Mouse (Mus musculus): ENCODE results near the gene Gbe1. TPM values are rescaled to one million over a fixed set of nuclear protein-coding genes. Genes with fewer than 3 reads are reported as not detected.

Gene Gbe1
- total RNA-seq, 2 experiments from 2014 or later: 43.8 to 49.7 TPM

DNA sequence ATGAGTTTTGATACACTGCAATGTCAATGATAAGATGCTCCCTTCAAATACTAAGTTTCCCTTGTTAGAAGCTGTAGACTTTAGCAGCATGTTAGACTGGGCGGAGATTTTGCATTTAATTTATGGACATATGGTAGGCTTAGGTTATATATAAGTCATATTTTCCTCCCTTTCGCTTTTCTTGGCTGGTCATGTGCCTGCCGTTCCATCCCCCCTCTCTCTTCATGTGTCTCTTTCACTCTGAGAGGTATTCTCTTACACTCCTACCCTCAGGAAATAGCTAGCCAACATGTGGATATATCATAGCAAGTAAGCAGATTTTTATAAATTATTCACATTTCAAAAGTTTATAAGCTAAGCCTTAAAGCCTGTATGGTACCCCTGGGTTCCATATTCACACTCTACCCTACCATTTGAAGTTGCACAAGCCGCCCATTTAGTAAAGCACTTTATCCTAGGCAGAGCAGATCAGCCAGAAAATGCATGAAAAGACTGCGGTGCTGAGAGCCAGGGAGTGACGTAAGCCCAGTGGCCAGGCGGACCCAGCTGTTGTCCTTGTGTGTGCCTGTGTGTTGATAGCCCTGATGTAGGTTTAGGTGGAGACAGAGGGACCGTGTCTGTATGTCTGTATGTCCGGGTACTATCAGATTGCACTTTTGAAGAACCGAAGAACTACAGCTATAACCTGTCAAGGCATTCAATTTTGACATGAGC, 248.0 kb downstream of the Gbe1 start:
- intact Hi-C loops (cut with DNase I): loop anchor here (10.0 kb wide), 1 partner anchor 237 kb away; no protein-coding TSS in a partner anchor
- peak; percentile 36 for DNase-seq (ENCODE audit: low spot score)

DNA sequence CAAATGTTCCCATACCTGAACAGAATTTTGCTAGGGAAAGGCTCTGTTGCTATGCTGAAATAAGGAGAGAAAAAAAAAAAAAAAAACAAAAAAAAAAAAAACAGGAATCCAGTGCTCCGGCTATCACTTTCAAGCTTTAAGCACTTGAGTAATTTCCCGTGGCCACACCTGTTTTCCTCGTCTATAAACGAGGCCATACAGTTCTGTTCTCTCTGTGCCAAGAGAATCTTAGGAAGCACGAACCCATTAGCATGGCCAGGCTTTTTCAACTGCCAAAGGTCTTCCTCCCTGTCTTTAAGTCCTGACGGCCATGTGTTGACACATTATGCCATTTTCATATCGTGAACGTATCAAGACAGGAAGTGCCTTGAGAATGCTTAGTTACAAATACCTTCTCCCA, 248.8 kb downstream of the Gbe1 start:
- intact Hi-C loops (cut with DNase I): loop anchor here (10.0 kb wide), 1 partner anchor 238 kb away; no protein-coding TSS in a partner anchor
- no peak for DNase-seq (ENCODE audit: low spot score)

DNA sequence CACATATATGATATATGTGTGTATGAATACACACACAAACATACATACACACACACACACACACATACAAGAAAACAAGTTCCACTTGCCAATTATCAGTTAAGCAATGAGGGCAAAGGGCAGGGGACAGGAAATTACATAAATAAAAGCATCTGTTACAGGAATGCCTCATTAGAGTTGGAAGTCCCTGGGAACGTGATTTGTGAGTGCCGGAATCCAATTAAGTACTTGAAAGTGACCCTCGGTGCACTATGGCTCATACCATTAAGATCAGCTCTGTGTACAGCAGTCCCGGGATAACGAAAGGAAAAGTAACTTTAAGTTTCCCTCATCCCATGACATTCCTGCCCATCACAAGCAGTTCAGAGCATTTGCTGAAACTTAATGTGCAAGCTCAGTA, 249.7 kb downstream of the Gbe1 start:
- intact Hi-C loops (cut with DNase I): loop anchor here (10.0 kb wide), 1 partner anchor 239 kb away; no protein-coding TSS in a partner anchor
- DNase-seq (ENCODE audit: low spot score): no peak

DNA sequence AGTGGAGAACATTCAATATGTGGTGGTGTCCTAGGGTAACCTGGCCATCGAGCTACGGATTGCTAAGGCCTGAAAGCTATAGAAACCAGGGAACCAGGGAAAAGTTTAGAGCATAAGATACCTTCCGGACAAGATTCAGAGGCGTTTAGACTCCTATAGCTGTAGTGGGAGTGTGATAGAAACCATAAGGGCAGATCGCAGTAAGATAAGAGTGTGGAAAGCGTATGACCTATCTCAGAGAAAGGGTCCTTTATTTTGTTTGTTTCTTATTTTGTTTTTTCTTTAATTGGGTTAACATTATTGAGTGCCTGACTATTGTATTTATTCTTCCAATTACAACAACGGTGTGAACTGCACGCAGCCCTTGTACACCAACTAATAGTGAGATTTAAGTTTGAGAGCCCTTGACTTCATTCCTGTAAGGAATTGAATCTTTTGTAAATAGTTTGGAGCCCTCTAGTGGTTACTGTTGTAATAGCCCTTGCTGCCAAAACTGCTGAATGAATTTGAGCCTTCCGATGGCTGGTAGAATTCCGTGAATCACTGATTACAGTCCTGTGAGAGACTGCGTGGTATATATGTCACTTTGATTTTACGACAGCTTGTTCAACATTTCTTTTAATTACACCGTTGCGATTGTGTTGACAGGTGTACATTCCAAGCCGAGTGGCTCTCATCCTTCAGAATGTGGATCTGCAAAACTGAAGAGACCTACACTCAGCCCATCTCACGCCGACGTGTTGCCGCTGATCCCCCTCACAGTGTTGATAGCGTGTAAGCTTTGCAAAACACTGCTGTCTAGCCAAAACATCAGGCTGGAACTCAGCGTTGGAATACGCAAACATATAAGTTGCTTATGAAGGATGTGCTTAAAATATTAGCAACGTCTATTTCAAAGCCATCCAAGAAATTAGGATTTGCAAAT, 254.9 kb downstream of the Gbe1 start:
- intact Hi-C loops (cut with DNase I): loop anchor here (10.0 kb wide), 1 partner anchor 244 kb away; no protein-coding TSS in a partner anchor

DNA sequence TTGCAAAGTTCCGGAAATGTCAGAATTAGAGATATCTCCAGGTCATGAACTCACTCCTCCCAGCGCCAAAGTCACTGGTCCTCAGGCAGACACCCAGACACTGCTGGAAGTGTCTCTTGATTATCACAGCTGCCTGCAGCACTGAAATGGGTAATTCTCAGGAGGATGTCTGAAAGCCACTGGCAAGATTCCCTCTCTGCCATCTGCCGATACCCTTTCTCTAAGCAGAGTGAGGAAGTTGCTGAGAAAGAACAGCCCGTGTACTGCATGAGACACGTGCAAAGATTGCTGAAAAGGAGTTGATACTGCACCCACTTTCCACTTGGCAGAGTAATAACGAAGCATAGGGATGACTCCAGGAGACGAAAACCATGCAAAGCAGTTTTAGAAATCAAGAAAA, 272.2 kb downstream of the Gbe1 start:
- intact Hi-C loops (cut with DNase I): no loop called here
- DNase-seq (ENCODE audit: low spot score): no peak

More for the DNA sequence above, 254.9 kb downstream of the Gbe1 start:
- no peak for DNase-seq (ENCODE audit: low spot score)

DNA sequence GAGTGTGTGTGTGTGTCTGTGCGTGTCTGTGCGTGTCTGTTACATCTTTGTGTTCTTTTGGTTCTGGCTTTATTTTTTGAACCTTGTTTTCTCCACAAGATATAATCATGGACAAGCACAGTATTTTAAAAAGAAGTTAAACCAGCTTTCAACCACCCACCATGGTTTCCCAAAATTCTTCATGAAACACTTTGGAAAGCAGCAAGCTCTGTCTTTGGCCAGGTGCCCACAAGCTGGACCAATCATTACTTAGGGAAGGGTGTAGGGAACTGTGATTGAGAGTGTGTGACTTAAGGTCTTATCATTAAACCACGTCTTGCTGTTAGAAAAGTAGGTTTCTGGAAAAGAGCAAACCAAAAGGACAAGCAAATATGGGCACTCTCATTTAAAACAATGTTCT, 288.6 kb downstream of the Gbe1 start:
- DNase-seq (ENCODE audit: low spot score): no peak
- intact Hi-C loops (cut with DNase I): no loop called here

DNA sequence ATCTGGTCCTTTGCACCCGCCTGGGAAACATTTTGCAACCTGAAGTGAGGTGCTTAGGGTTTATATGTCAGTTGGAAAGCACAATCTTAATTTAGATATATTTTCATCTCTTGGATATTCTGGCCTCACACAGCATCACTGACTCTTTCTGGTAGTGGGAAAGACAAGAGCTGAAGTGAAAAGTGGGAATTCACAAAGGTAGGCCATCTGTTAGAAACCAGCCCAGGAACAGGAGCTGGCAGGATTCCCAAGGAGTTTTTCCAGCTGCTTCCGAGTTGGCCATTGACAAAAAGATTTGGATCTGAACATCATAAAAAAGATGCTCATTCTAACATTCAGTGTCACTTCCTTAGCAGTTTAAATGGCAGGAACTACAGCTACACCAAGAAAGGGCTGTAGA, 294.6 kb downstream of the Gbe1 start:
- intact Hi-C loops (cut with DNase I): no loop called here
- DNase-seq (ENCODE audit: low spot score): no peak

DNA sequence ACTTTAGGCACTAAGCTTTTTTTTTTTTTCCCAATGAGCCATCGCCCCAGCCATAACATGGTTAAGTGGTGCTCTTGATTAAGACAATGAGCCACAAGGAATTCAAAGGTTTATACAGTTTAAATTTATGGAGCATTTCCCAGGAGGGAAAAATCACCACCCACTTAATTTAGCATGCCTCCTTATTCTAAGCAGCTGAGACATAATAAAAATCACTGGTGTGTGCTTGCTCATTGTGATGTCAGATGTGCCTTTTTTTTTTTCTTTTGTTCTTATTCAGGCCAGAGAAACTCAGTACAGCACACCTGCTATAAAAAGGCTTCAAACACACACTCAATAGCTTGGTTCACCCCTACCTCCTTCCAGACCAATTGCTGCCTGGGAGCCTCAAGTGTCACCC, 303.9 kb downstream of the Gbe1 start:
- intact Hi-C loops (cut with DNase I): no loop called here
- DNase-seq (ENCODE audit: low spot score): no peak

DNA sequence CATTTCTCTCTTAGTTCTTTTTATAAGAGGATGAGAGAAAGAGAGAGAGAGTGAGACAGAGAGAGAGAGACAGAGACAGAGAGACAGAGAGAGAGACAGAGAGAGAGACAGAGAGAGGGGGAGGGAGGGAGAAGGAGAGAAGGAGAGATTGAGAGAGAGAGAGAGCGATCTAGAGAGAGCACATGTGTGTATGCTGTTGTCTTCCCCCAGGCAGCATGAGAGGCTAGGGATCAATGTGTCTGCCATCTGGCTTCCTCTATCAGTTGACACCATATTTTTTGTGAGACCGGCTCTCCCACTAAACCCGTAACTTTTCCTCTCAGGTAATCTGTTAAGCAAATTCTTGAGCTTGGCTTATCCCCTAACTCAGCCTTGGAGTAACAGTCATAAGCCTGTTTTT, 304.4 kb downstream of the Gbe1 start:
- DNase-seq (ENCODE audit: low spot score): no peak
- intact Hi-C loops (cut with DNase I): no loop called here
